22 mouse cellular contexts compared by ENCODE assay signal in the genomic region with DNA sequence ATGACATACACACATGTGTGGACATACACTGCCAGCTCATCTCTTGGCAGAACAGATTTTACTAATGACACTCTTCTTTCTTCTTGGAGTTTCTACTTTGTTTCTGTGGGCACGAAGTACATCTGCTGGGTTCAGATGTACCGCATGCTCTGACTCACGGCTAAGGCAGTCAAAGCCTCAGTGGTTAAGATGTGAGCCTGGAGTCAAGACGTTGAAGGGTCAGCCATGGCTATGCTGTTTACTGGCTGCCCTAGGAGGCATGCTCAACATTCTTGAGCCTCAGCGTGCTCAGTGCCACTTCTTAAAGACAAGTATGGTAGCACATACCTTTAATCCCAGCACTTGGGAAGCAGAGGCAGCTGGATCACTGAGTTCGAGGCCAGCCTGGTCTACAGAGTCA.
"Had no signal": no experiment of that assay in that cellular context is flagged by ENCODE, and none has a peak within 500 bp of the region (broad histone marks: within the 10 kb centered on the region; RNA-seq: fewer than 3 reads in every experiment).

No protein-coding gene starts in this region.

- H3K27ac ChIP-seq: kidney, embryonic 15.5 days; limb, embryonic 12.5 days; limb, embryonic 15.5 days; macrophage; midbrain, embryonic 12.5 days; midbrain, embryonic 15.5 days; neural tube, embryonic 12.5 days; neural tube, embryonic 15.5 days; stomach, postnatal 0 days had no signal

- H3K27me3 ChIP-seq: kidney, embryonic 15.5 days; limb, embryonic 12.5 days; limb, embryonic 15.5 days; midbrain, embryonic 12.5 days; midbrain, embryonic 15.5 days; neural tube, embryonic 12.5 days; neural tube, embryonic 15.5 days had no signal

- H3K4me3 ChIP-seq: kidney, embryonic 15.5 days; limb, embryonic 12.5 days; limb, embryonic 15.5 days; midbrain, embryonic 12.5 days; midbrain, embryonic 15.5 days; neural tube, embryonic 12.5 days; neural tube, embryonic 15.5 days had no signal

- DNase-seq: kidney, adult 11 months; kidney, adult 8-10 months; kidney, postnatal 10 days; kidney, postnatal 36 days; left cerebral cortex, postnatal 4 days; lung, embryonic 14.5 days; lung, postnatal 14 days; right cerebral cortex, adult 18-20 months; right cerebral cortex, postnatal 14 days; right cerebral cortex, postnatal 4 days; thymus, adult 2 months; thymus, postnatal 14 days; thymus, postnatal 4 days had no signal

- H3K9ac ChIP-seq: kidney, embryonic 15.5 days; limb, embryonic 12.5 days; limb, embryonic 15.5 days; lung, embryonic 14.5 days; midbrain, embryonic 12.5 days; midbrain, embryonic 15.5 days; neural tube, embryonic 12.5 days; neural tube, embryonic 15.5 days had no signal

- H3K4me1 ChIP-seq: kidney, embryonic 15.5 days; limb, embryonic 12.5 days; limb, embryonic 15.5 days; midbrain, embryonic 12.5 days; midbrain, embryonic 15.5 days; neural tube, embryonic 12.5 days; neural tube, embryonic 15.5 days had no signal
